Comparison of ENCODE assay signal across 10 mouse cellular contexts in the genomic region with DNA sequence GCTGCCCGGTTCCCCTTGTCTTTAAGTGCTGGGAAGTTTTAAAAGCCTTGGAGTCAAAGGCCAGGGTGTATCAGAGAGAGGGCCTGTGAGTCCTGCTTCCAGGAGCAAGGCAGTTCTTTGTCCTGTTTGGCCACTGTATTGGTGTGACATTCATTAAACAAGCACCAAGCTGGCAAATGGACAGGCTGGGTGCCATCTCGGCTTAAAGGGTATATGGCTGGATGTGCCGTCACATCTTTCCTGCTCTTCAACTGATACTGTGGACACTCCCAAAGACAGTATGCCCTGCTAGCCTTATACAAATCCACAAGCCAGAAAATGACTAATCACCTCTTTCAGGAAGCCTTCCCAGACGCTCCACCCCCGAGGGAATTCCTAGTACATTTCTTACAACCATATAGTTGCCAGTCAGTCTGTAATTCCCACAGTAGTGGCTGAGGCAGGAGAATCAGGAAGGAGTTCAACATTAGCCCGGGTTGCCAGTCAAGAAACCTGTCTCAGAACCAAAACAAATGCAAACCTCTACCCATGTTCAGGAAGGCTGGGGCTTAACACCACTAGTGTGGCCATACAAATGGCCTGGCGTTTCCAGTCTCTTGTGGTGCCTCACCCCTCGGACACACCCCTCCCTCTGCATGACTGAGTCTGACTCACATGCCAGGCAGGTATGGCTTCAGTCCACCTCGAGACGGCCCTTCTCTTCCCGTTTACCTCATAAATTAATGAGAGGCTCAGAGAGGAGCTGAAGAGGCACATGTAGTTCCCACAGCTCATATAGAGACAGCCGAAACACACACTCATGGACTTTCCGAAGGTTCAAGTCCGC.
DNase-seq lines count a peak whose midpoint lies in the region; ATAC-seq and TF ChIP-seq lines count a peak whose summit lies in the region.
"Had no signal": no experiment of that assay in that cellular context is flagged by ENCODE, and none has a peak within 500 bp of the region (broad histone marks: within the 10 kb centered on the region; RNA-seq: fewer than 3 reads in every experiment).

No protein-coding gene starts in this region.

- H3K79me2 ChIP-seq in CH12.LX (replicated peaks; ENCODE audit: control insufficient read depth, extremely low read depth, insufficient read depth, poor library complexity, severe bottlenecking): no peaks in the 10 kb centered on the region

- dilution Hi-C loops in CH12.LX (cut with MboI; ENCODE audit: extremely low pct_ligation_motif_present, extremely low pct_unique_long_range_greater_than_20kb, low sequenced_read_pairs): no loop called here

- TF ChIP-seq EP300 in CH12.LX (IDR thresholded peaks at IDR 0.05; ENCODE audit: low read length): no peak

- peak overlapping the region; percentile 16 to 56; a peak in 3 of 4 replicates for H3K4me3 ChIP-seq in heart, embryonic 14.5 days (ENCODE audit: control insufficient read depth in 1 of 2, insufficient read depth in 1 of 2, low read depth in 1 of 2, low read length in 2 of 2)
- no peak overlapping the region for H3K4me3 ChIP-seq in CH12.LX (replicated peaks in 1 of 3; ENCODE audit: low read depth in 2 of 3, low read length in 2 of 3, poor library complexity in 1 of 3)
- no peak overlapping the region for H3K4me3 ChIP-seq in forebrain, embryonic 14.5 days (ENCODE audit: low read depth, low read length)
- H3K4me3 ChIP-seq in liver, embryonic 16.5 days (ENCODE audit: low read depth, low read length): no peak overlapping the region
- H3K4me3 ChIP-seq: erythroblast, embryonic 14.5 days had no signal

- H3K4me2 ChIP-seq in heart, embryonic 14.5 days (ENCODE audit: low read length): peak overlapping the region; percentile 91
- no peak overlapping the region for H3K4me2 ChIP-seq in CH12.LX (ENCODE audit: insufficient read depth, low read depth, poor library complexity, severe bottlenecking)
- H3K4me2 ChIP-seq in forebrain, embryonic 14.5 days (ENCODE audit: low read length): peak overlapping the region; percentile 63
- peak overlapping the region; percentile 61 for H3K4me2 ChIP-seq in liver, embryonic 16.5 days (ENCODE audit: low read depth, low read length)

- 54% methylated on average over 14 of the region's 14 CpGs for WGBS in heart, embryonic 14.5 days
- 57% methylated on average over 14 of the region's 14 CpGs for WGBS in forebrain, embryonic 14.5 days
- WGBS in liver, embryonic 16.5 days (ENCODE audit: insufficient replicate concordance): 49% methylated on average over 14 of the region's 14 CpGs

- no peak for DNase-seq in heart, postnatal 4 days
- DNase-seq in CH12.LX (ENCODE audit: extremely low read depth): no peak
- no peak for DNase-seq in forebrain, embryonic 14.5 days (ENCODE audit: low spot score)
- DNase-seq in spleen, postnatal 14 days (ENCODE audit: low spot score in 2 of 2): no peak
- no peak for DNase-seq in T-cell, adult 2 months (ENCODE audit: low spot score)
- no peak for DNase-seq in cerebellum, postnatal 25 days

- H3K27ac ChIP-seq in heart, embryonic 14.5 days (replicated peaks in 1 of 2; ENCODE audit: control insufficient read depth in 1 of 2, insufficient read depth in 1 of 2, low read depth in 2 of 2, low read length in 2 of 2): peak overlapping the region; percentile 85 to 96
- no peak overlapping the region for H3K27ac ChIP-seq in CH12.LX (ENCODE audit: insufficient read depth, low read depth)
- peak overlapping the region; percentile 78; the same call in 1 of the 2 replicates for H3K27ac ChIP-seq in forebrain, embryonic 14.5 days (ENCODE audit: low read depth, low read length)
- H3K27ac ChIP-seq in liver, embryonic 16.5 days (ENCODE audit: low read length): no peak overlapping the region

- H3K9ac ChIP-seq in heart, embryonic 14.5 days (ENCODE audit: low read length): peak overlapping the region; percentile 59
- no peak overlapping the region for H3K9ac ChIP-seq in CH12.LX (ENCODE audit: insufficient read depth, low read depth)
- H3K9ac ChIP-seq in forebrain, embryonic 14.5 days (ENCODE audit: low read length): peak overlapping the region; percentile 68; the same call in 1 of the 2 replicates
- no peak overlapping the region for H3K9ac ChIP-seq in liver, embryonic 16.5 days (ENCODE audit: low read depth, low read length)

- no peak for ATAC-seq in heart, embryonic 14.5 days (ENCODE audit: insufficient number of reproducible peaks, insufficient read depth, low FRiP score, low read depth)
- no peak for ATAC-seq in forebrain, embryonic 14.5 days
- no peak for ATAC-seq in liver, embryonic 16.5 days (ENCODE audit: low read depth)

- no peaks in the 10 kb centered on the region for H3K9me3 ChIP-seq in heart, embryonic 14.5 days (ENCODE audit: control insufficient read depth, low read length)
- no peaks in the 10 kb centered on the region for H3K9me3 ChIP-seq in CH12.LX (replicated peaks; ENCODE audit: low read length)
- H3K9me3 ChIP-seq in forebrain, embryonic 14.5 days (replicated peaks; ENCODE audit: control insufficient read depth, low read length): no peaks in the 10 kb centered on the region
- no peaks in the 10 kb centered on the region for H3K9me3 ChIP-seq in liver, embryonic 16.5 days (replicated peaks; ENCODE audit: control insufficient read depth, low read length)
- H3K9me3 ChIP-seq: G1E had no signal

- no peaks in the 10 kb centered on the region for H3K27me3 ChIP-seq in heart, embryonic 14.5 days (ENCODE audit: control insufficient read depth, insufficient read depth, low read length)
- H3K27me3 ChIP-seq in CH12.LX (replicated peaks): no peaks in the 10 kb centered on the region
- H3K27me3 ChIP-seq in forebrain, embryonic 14.5 days (replicated peaks; ENCODE audit: control insufficient read depth, insufficient read depth, low read length): no peaks in the 10 kb centered on the region
- peaks cover 14% of the 10 kb centered on the region for H3K27me3 ChIP-seq in liver, embryonic 16.5 days (ENCODE audit: control insufficient read depth, insufficient read depth, low read depth, low read length)

- no peak for TF ChIP-seq POLR2A in CH12.LX (IDR thresholded peaks at IDR 0.05; ENCODE audit: low read depth, low read length)

- peaks cover 66 to 93% of the 10 kb centered on the region in 2 experiments for H3K4me1 ChIP-seq in heart, embryonic 14.5 days (ENCODE audit: control insufficient read depth in 2 of 2, insufficient read depth in 2 of 2, low read length in 2 of 2)
- H3K4me1 ChIP-seq in CH12.LX (ENCODE audit: control insufficient read depth in 1 of 2, insufficient read depth in 2 of 2): peaks cover 11 to 44% of the 10 kb centered on the region in 2 experiments
- peaks cover 48% of the 10 kb centered on the region for H3K4me1 ChIP-seq in forebrain, embryonic 14.5 days (ENCODE audit: control insufficient read depth, insufficient read depth, low read length)
- peaks cover 8% of the 10 kb centered on the region; the same call in 1 of the 2 replicates for H3K4me1 ChIP-seq in liver, embryonic 16.5 days (ENCODE audit: control insufficient read depth, low read depth, low read length)

- no peak for TF ChIP-seq RAD21 in CH12.LX (IDR thresholded peaks at IDR 0.05; ENCODE audit: low read depth, low read length)

- no peak for TF ChIP-seq CTCF in CH12.LX (conservative IDR thresholded peaks at IDR 0.05 in 1 of 2, IDR thresholded peaks at IDR 0.05 in 1 of 2; ENCODE audit: low read depth in 2 of 2, low read length in 2 of 2)

- H3K36me3 ChIP-seq in heart, embryonic 14.5 days (ENCODE audit: control insufficient read depth, insufficient read depth, low read length): peaks cover 18% of the 10 kb centered on the region
- H3K36me3 ChIP-seq in CH12.LX (replicated peaks in 1 of 2; ENCODE audit: control insufficient read depth in 1 of 2, insufficient read depth in 1 of 2, low read length in 1 of 2): peaks cover 0 to 39% of the 10 kb centered on the region in 2 experiments
- H3K36me3 ChIP-seq in forebrain, embryonic 14.5 days (ENCODE audit: control insufficient read depth, insufficient read depth, low read length): no peaks in the 10 kb centered on the region
- no peaks in the 10 kb centered on the region for H3K36me3 ChIP-seq in liver, embryonic 16.5 days (ENCODE audit: control insufficient read depth, insufficient read depth)
- H3K36me3 ChIP-seq: G1E had no signal

- in situ Hi-C loops in CH12.LX (cut with MboI; ENCODE audit: low pct_ligation_motif_present, low pct_unique_long_range_greater_than_20kb, low sequenced_read_pairs): no loop called here

TF ChIP-seq in CH12.LX, 34 proteins besides CTCF, POLR2A, EP300 and RAD21:
- TF ChIP-seq ETS1 (conservative IDR thresholded peaks at IDR 0.05; ENCODE audit: low read depth, low read length) (no peak), BHLHE40 (IDR thresholded peaks at IDR 0.05; ENCODE audit: low read depth, low read length) (0 out of 2 replicates have a peak, but pooled peaks have one; percentile 25)

Comparison
In these comparisons a context has a peak if more than half of its experiments do, and no peak if none do; other contexts are left out.
1. H3K27ac ChIP-seq: peak in heart, embryonic 14.5 days (2 of 2) and forebrain, embryonic 14.5 days (single experiment); none in CH12.LX (single experiment) and liver, embryonic 16.5 days (single experiment).
2. H3K4me3 ChIP-seq: peak in heart, embryonic 14.5 days (2 of 2); none in CH12.LX (0 of 3), forebrain, embryonic 14.5 days (single experiment) and liver, embryonic 16.5 days (single experiment).
3. H3K9ac ChIP-seq: peak in heart, embryonic 14.5 days (single experiment) and forebrain, embryonic 14.5 days (single experiment); none in CH12.LX (single experiment) and liver, embryonic 16.5 days (single experiment).